Mouse (Mus musculus) ES-Bruce4 (cell line): ENCODE measurements at regions not wholly inside any gene's neighbourhood (a gene's known extent, or its start where the extent isn't known, plus 50 kb on each side); places are given as distances from the start of the nearest gene placed in this dataset.

Experiments used
- CTCF ChIP-seq: IDR thresholded peaks from one replicate; pipeline ENCODE4 v1.8.1; 2011; ENCODE audit warnings: low read depth, low read length
- EP300 ChIP-seq: IDR thresholded peaks from 2 replicates; pipeline ENCODE4 v1.6.1; 2011; ENCODE audit warnings: low read depth, low read length; ENCODE audit not compliant: insufficient read depth
- POLR2A ChIP-seq: IDR thresholded peaks from one replicate; pipeline ENCODE4 v1.8.1; 2011; ENCODE audit warnings: low read length; ENCODE audit not compliant: insufficient read depth

DNA sequence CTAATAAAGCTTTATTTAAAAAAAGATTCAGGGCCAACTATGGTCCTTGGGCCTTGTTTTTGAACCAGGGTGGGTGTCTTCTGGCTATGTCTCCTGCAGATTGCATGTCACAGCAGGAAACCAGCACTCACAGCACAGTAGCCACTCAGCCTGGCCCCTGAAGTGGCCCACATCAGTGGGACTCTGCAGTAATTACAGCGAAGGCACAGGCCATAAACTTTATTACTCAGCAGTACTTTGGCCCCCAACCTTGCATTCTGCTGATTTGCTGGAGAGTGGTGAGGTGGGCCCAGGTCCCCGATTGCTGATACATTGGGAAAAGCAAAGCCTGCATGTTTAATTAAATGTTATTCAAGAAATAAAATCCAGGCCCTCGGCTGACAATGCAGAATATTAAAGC, 303.6 kb upstream of the Kdm8 start:
- TF ChIP-seq EP300 (no peak), POLR2A (no peak), CTCF (no peak)
